Mouse (Mus musculus) brain, adult 2 months (tissue): ENCODE measurements around the gene Col4a3bp.
"Not testable (repeated sequence)": the region's sequence is repeated elsewhere in the genome, so short reads cannot be mapped to it uniquely, and the experiment has no call there.

Source experiments
- DNase-seq: peaks from one replicate; pipeline ENCODE4 v3.0.0; 2011; ENCODE audit warnings: low read depth, low spot score

Col4a3bp gene

GRCm38 (mm10) chr13:96645822-96646221 is 103.4 kb downstream of the Col4a3bp start:
- no peak for DNase-seq

GRCm38 (mm10) chr13:96653041-96653440 is 110.6 kb downstream of the Col4a3bp start:
- DNase-seq, result peak; percentile 73

- no peak for DNase-seq
Measured at GRCm38 (mm10) chr13:96656673-96657072, 114.3 kb downstream of the Col4a3bp start.

GRCm38 (mm10) chr13:96658936-96659335 is 116.5 kb downstream of the Col4a3bp start:
- DNase-seq, result no peak

GRCm38 (mm10) chr13:96660095-96660860 is 117.9 kb downstream of the Col4a3bp start:
- DNase-seq, result peak; percentile 54

- not testable (repeated sequence) for DNase-seq
Measured at GRCm38 (mm10) chr13:96663120-96663519, 120.7 kb downstream of the Col4a3bp start.

GRCm38 (mm10) chr13:96664419-96664974 is 122.1 kb downstream of the Col4a3bp start:
- no peak for DNase-seq

GRCm38 (mm10) chr13:96670019-96670405 is 127.6 kb downstream of the Col4a3bp start:
- DNase-seq, result no peak

- DNase-seq, result peak; percentile 100
Measured at GRCm38 (mm10) chr13:96670406-96671077, 128.1 kb downstream of the Col4a3bp start, which contains the start of gene Hmgcr. Gene Hmgcr, minus strand, starts transcription at chr13:96670936.

GRCm38 (mm10) chr13:96671078-96671905 is 128.9 kb downstream of the Col4a3bp start:
- DNase-seq, result peak; percentile 45

- DNase-seq, result no peak
Measured at GRCm38 (mm10) chr13:96671906-96672234, 129.5 kb downstream of the Col4a3bp start.

- no peak for DNase-seq
Measured at GRCm38 (mm10) chr13:96672276-96672675, 129.9 kb downstream of the Col4a3bp start.

GRCm38 (mm10) chr13:96673817-96674216 is 131.4 kb downstream of the Col4a3bp start:
- no peak for DNase-seq

GRCm38 (mm10) chr13:96675756-96676155 is 133.3 kb downstream of the Col4a3bp start:
- no peak for DNase-seq

- DNase-seq, result no peak
Measured at GRCm38 (mm10) chr13:96677071-96677470, 134.7 kb downstream of the Col4a3bp start.

GRCm38 (mm10) chr13:96678616-96679015 is 136.2 kb downstream of the Col4a3bp start:
- DNase-seq, result no peak

GRCm38 (mm10) chr13:96680163-96681087 is 138.0 kb downstream of the Col4a3bp start:
- peak; percentile 88 for DNase-seq

GRCm38 (mm10) chr13:96681088-96681620 is 138.7 kb downstream of the Col4a3bp start:
- DNase-seq, result peak; percentile 65

- DNase-seq, result peak; percentile 85
Measured at GRCm38 (mm10) chr13:96684779-96685178, 142.4 kb downstream of the Col4a3bp start.

GRCm38 (mm10) chr13:96687261-96687660 is 144.8 kb downstream of the Col4a3bp start:
- peak; percentile 84 for DNase-seq
